Mouse (Mus musculus): ENCODE data around the gene Cdh23. TPM values are rescaled to one million over a fixed set of nuclear protein-coding genes. Genes with fewer than 3 reads are reported as not detected.

The Cdh23 gene
- polyA plus RNA-seq, 1 experiment from 2014 or later = 1.1 TPM

GRCm38 (mm10) chr10:60590241-60590640 is 106.0 kb downstream of the Cdh23 start:
- H3K9ac ChIP-seq = no peak overlapping the region
- H3K36me3 ChIP-seq = no peaks in the 10 kb centered on the region
- H3K27me3 ChIP-seq = peaks cover 16% of the 10 kb centered on the region; the same call in 1 of the 2 replicates
- no peak for ATAC-seq (ENCODE audit: low FRiP score, low read depth)
- H3K9me3 ChIP-seq = no peaks in the 10 kb centered on the region
- no peak overlapping the region for H3K27ac ChIP-seq
- no peak overlapping the region for H3K4me2 ChIP-seq (replicated peaks)
- peaks cover 14% of the 10 kb centered on the region for H3K4me1 ChIP-seq
- 17% methylated on average over 7 of the region's 7 CpGs for WGBS
- H3K4me3 ChIP-seq = no peak overlapping the region

DNA sequence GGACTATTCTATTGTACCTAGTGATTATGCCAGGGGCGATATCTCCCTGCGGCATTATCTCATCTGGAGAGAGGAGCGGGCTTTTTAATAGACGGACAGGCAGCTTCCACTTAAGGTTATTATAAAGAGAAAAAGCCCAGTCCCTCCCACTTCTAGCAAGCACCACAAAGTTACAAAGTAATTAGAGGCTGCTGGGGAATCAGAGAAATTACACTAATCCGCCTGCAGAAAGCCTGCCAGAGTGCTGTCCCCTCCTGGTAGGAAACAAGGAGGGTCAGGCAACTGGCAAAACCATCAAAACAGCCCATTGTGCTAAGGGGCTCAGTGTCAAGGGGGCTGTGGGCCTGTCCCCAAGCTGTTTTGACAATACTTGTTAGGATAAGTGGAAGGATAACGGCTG is 110.6 kb downstream of the Cdh23 start:
- Histone ChIP-seq H3K4me3 (no peak overlapping the region), H3K9ac (no peak overlapping the region), H3K4me2 (replicated peaks) (no peak overlapping the region), H3K36me3 (no peaks in the 10 kb centered on the region), H3K27ac (no peak overlapping the region), H3K4me1 (no peaks in the 10 kb centered on the region), H3K27me3 (0 out of 2 replicates have a peak, but pooled peaks cover 3% of the 10 kb centered on the region), H3K9me3 (no peaks in the 10 kb centered on the region)
- WGBS = 64% methylated on average over 6 of the region's 6 CpGs
- ATAC-seq (ENCODE audit: low FRiP score, low read depth) = no peak

- no peak overlapping the region for H3K4me3 ChIP-seq
- no peak overlapping the region for H3K9ac ChIP-seq
- no peak overlapping the region for H3K27ac ChIP-seq
- no peak overlapping the region for H3K4me2 ChIP-seq (replicated peaks)
- H3K4me1 ChIP-seq = 0 out of 2 replicates have a peak, but pooled peaks cover 6% of the 10 kb centered on the region
- no peaks in the 10 kb centered on the region for H3K9me3 ChIP-seq
- 71% methylated on average over 15 of the region's 15 CpGs for WGBS
- no peak for ATAC-seq (ENCODE audit: low FRiP score, low read depth)
- H3K36me3 ChIP-seq = no peaks in the 10 kb centered on the region
- no peaks in the 10 kb centered on the region for H3K27me3 ChIP-seq
These were observed 113.3 kb downstream of the Cdh23 start for GRCm38 (mm10) chr10:60582956-60583355.

DNA sequence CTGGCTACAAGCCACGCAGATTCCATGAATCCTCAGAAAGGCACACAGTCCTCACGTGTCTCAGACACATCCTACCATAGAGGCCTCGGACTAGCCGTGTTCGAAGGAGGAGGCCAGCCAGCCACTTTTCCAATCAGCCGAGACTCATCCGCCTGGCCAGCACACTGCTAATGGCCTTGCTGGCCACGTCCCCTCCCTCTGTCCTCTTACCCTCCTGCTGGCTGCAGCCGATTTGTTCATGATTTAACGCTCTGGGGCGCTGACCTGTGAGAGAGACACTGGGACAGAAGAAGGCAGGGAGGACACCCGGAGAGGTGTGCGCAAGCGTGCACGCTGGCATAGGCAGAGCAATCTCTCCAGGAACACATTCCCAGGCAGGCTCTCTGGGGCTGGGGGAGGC is 115.6 kb downstream of the Cdh23 start:
- 78% methylated on average over 15 of the region's 15 CpGs for WGBS

DNA sequence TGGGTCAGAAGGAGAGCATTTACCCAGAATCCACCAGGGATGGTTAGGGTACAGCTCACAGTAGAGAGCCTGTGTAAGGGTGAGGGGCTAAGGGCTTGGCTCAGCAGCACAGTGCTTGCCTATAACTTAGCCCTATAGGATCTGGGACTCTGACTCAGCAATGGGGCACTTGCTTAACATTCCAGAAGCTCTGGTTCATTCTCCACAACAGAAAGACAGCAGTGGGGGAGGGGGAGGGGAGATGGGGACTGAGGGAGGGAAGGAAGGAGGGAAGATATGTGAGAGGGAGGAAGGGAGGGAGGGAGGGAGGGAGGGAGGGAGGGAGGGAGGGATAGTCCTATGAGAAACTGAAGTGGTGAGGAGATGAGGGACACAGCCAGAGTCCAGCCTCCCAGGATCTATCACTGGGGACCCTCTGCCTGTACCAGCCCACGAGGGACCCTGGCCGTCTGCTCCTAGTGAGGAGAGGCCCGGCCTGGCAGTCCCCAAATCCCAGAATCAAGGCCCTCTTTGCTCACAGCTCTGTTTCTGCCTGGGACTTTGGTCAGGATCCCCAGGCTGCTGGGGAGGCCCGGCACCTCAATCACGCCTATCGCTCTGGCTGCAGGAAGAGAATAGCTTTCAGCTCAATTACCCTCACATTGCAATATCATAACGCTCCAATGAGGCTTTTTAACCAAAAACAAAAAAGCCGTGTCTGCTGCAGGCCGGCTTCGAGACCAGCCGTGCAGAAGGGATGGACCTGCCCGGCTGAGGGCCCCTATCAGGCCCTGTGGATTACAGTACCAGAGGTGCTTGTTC is 117.4 kb downstream of the Cdh23 start:
- ATAC-seq (ENCODE audit: low FRiP score, low read depth) = no peak
- Histone ChIP-seq H3K27me3 (no peaks in the 10 kb centered on the region), H3K4me3 (no peak overlapping the region), H3K4me1 (peaks cover 17% of the 10 kb centered on the region), H3K36me3 (no peaks in the 10 kb centered on the region), H3K27ac (no peak overlapping the region), H3K9ac (no peak overlapping the region), H3K4me2 (replicated peaks) (no peak overlapping the region), H3K9me3 (no peaks in the 10 kb centered on the region)
- 88% methylated on average over 12 of the region's 12 CpGs for WGBS

More for the DNA sequence above, 115.6 kb downstream of the Cdh23 start:
- Histone ChIP-seq H3K4me3 (no peak overlapping the region), H3K4me2 (replicated peaks) (no peak overlapping the region), H3K36me3 (no peaks in the 10 kb centered on the region), H3K27ac (no peak overlapping the region), H3K9me3 (no peaks in the 10 kb centered on the region), H3K4me1 (peaks cover 17% of the 10 kb centered on the region), H3K9ac (no peak overlapping the region), H3K27me3 (no peaks in the 10 kb centered on the region)
- no peak for ATAC-seq (ENCODE audit: low FRiP score, low read depth)

DNA sequence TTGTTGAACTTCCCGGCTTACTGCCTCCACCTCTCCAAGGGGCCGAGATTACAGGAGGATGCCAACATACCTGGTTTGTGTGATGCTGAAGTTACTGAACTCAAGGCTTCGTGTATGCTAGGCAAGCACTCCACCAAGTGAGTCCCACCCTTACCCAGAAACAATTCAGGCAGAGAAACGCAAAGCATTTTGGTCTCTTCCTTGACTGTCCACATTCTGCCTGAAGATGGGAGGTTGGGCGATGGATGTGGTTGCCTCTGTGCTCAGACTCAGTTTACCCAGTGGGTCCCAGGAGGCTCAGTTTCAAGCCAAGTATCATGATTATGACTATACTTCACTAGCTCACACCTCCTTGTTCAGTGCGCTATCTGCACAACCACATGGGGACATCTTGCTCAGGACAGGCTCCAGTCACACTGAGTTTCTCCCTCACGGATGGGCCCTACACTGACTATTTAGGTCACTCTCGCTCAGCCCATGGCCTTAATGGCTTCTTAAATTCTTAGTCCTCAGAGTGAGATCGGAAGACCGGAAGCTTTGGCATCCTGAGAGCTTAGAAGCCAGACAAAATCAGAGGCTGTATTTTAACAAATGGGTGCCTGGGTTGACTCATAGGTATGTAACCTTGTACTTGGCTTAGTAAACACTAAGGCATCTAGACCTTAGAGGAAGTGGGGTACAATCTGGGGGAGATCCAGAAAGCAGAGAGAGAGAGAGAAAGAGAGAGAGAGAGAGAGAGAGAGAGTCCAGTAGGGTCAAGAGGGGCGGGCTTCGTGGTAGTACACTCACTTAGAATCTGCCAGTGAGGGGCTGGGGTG is 118.2 kb downstream of the Cdh23 start:
- Histone ChIP-seq H3K9ac (no peak overlapping the region), H3K4me3 (no peak overlapping the region), H3K9me3 (no peaks in the 10 kb centered on the region), H3K36me3 (no peaks in the 10 kb centered on the region), H3K4me1 (peaks cover 17% of the 10 kb centered on the region), H3K27ac (no peak overlapping the region), H3K27me3 (no peaks in the 10 kb centered on the region), H3K4me2 (replicated peaks) (no peak overlapping the region)
- WGBS = 87% methylated on average over 12 of the region's 12 CpGs
- ATAC-seq (ENCODE audit: low FRiP score, low read depth) = no peak

GRCm38 (mm10) chr10:60577125-60577919 is 119.0 kb downstream of the Cdh23 start:
- no peak; the same call in 1 of the 2 replicates for ATAC-seq (ENCODE audit: low FRiP score, low read depth)
- no peaks in the 10 kb centered on the region for H3K9me3 ChIP-seq
- no peak overlapping the region for H3K4me3 ChIP-seq
- H3K4me2 ChIP-seq (replicated peaks) = no peak overlapping the region
- H3K27me3 ChIP-seq = no peaks in the 10 kb centered on the region
- no peaks in the 10 kb centered on the region for H3K36me3 ChIP-seq
- 40% methylated on average over 13 of the region's 13 CpGs for WGBS
- H3K4me1 ChIP-seq = peaks cover 17% of the 10 kb centered on the region
- H3K27ac ChIP-seq = no peak overlapping the region
- 0 out of 2 replicates have a peak overlapping the region, but pooled peaks have one; percentile 4 for H3K9ac ChIP-seq

DNA sequence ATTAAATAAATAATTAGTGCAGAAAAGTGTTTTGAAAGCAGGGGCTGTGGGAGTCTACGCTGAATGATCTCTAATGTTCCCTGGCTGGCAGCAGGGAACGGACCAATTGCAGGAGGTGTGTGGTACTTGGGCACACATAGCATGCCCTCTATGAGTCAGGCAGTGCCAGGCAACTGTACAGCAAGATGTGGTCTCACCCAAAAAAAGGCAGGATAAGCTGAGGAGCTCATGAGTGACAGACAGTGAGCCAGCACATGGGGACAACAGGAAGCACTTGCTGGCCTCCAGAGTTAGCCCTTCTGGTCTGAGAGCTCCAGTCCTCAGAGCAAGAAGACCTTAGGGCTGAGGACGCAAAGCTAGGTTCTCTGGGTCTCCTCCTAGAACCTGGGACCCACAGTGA is 121.4 kb downstream of the Cdh23 start:
- Histone ChIP-seq H3K9ac (no peak overlapping the region), H3K9me3 (no peaks in the 10 kb centered on the region), H3K27ac (no peak overlapping the region), H3K4me3 (no peak overlapping the region), H3K4me1 (peaks cover 24% of the 10 kb centered on the region), H3K27me3 (no peaks in the 10 kb centered on the region), H3K36me3 (no peaks in the 10 kb centered on the region), H3K4me2 (replicated peaks) (no peak overlapping the region)
- 87% methylated on average over 3 of the region's 3 CpGs for WGBS
- no peak for ATAC-seq (ENCODE audit: low FRiP score, low read depth)

DNA sequence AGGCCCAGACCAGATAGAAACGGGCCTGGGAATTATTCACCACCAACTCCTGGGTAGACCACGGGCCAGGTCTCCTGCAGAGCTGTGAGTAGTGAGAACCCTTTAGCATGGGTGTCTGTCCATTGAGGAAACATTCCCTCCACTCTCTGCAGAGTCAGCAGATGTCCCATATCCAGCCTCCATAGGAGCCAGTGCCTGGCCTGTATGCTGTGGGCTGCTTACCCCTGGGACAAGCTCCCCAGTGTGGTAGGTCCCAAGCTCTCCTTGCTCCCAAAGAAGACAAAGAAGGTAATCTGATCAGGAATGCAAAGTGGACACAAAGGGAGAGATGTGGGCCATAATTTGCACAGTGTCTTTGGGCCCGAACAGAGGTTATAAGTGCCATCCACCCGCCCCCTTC is 124.8 kb downstream of the Cdh23 start:
- H3K36me3 ChIP-seq = no peaks in the 10 kb centered on the region
- H3K4me3 ChIP-seq = no peak overlapping the region
- no peaks in the 10 kb centered on the region for H3K9me3 ChIP-seq
- no peak for ATAC-seq (ENCODE audit: low FRiP score, low read depth)
- H3K9ac ChIP-seq = no peak overlapping the region
- H3K4me2 ChIP-seq (replicated peaks) = no peak overlapping the region
- H3K27me3 ChIP-seq = no peaks in the 10 kb centered on the region; the same call in 1 of the 2 replicates
- WGBS = 63% methylated on average over 4 of the region's 4 CpGs
- peaks cover 14% of the 10 kb centered on the region for H3K4me1 ChIP-seq
- no peak overlapping the region for H3K27ac ChIP-seq

GRCm38 (mm10) chr10:60566369-60567037 is 129.8 kb downstream of the Cdh23 start:
- no peak for ATAC-seq (ENCODE audit: low FRiP score, low read depth)
- H3K9ac ChIP-seq = peak overlapping the region; percentile 43
- no peaks in the 10 kb centered on the region for H3K9me3 ChIP-seq
- 0 out of 2 replicates have a peak overlapping the region, but pooled peaks have one; percentile 3 for H3K4me3 ChIP-seq
- no peaks in the 10 kb centered on the region; the same call in 1 of the 2 replicates for H3K27me3 ChIP-seq
- H3K36me3 ChIP-seq = no peaks in the 10 kb centered on the region
- 41% methylated on average over 24 of the region's 24 CpGs for WGBS
- H3K4me2 ChIP-seq (replicated peaks) = peak overlapping the region; percentile 48
- H3K27ac ChIP-seq = no peak overlapping the region
- peaks cover 23% of the 10 kb centered on the region for H3K4me1 ChIP-seq

DNA sequence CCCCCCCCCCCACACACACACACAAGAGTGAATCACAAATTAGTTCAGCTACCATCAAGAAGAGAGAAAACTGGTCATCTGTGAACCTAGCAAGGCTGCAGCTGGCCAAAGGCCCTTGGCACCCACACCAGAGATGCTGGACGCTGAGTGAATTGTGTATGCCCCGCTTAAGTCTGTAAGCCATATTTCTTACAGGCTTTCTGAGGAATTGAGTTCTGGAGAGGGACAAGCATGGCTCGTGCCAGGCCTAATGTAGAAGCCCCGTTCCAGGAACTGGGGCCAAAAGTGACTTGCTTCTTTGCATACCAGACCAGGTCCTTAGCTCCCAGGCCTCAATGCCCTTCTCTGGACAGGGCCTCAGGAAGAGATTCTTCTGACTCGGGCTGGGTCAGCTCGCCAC is 132.2 kb downstream of the Cdh23 start:
- H3K4me1 ChIP-seq = peaks cover 22% of the 10 kb centered on the region
- no peaks in the 10 kb centered on the region for H3K9me3 ChIP-seq
- no peaks in the 10 kb centered on the region; the same call in 1 of the 2 replicates for H3K27me3 ChIP-seq
- no peak overlapping the region for H3K4me3 ChIP-seq
- no peak overlapping the region for H3K27ac ChIP-seq
- no peak overlapping the region for H3K9ac ChIP-seq
- no peak overlapping the region for H3K4me2 ChIP-seq (replicated peaks)
- 84% methylated on average over 6 of the region's 6 CpGs for WGBS
- no peaks in the 10 kb centered on the region for H3K36me3 ChIP-seq
- ATAC-seq (ENCODE audit: low FRiP score, low read depth) = no peak

All from limb, embryonic 13.5 days (tissue).